Mouse (Mus musculus) erythroblast, embryonic 14.5 days (primary cell): ENCODE results near the gene Psmc5.

Experiments
- GATA1 ChIP-seq: IDR thresholded peaks from 2 replicates; pipeline ENCODE4 v1.6.1; 2012; ENCODE audit warnings: low read length, inconsistent platforms, mixed read lengths
- TAL1 ChIP-seq: IDR thresholded peaks from 3 replicates; pipeline ENCODE4 v1.6.1; 2012; ENCODE audit warnings: low read length, inconsistent platforms, mixed read lengths

GRCm38 (mm10) chr11:106256775-106257174, 821 bp downstream of the Psmc5 start:
- no peak for TF ChIP-seq TAL1
- TF ChIP-seq GATA1, result no peak
